ENCODE assay signal across 7 mouse cellular contexts in the genomic region with DNA sequence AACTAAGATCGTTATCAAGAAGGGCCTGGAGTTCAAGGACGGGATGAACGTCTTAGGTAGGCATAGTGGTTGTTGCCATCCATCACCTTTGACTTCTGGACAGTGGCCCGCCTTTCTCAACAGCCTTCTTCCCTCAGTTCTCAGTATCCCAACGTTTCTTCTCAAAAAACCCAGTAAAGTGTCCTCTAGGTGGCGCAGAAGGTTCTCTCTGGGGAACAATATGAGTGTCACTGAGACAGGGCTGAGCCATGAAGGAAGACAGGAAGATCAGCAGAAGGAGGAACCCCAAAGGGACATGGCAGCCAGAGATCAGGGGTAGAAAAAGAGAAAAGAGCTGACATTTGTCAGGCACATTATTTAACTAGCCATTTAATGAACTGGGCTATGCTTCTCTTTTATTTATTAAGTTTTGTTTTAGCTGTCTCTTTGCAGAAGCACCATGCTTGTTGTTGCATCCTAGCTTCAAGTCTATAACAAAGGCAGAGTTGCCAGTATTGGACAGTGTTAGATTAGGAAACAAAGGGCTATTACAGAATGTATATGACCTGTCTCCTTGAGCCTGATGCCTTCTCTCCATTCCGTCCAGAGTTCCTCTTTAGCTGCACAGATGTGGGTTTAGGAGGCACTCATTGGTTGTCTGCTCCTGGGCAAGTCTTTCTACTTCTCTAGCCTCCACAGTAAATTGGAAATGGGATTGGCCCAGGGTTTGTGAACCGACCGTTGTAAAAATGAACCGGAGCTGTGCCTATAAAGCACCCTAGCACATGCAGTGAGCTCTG.
DNase-seq lines count a peak whose midpoint lies in the region; TF ChIP-seq lines count a peak whose summit lies in the region.

No protein-coding gene starts in this region.

- H3K36me3 ChIP-seq in small intestine, adult 2 months (ENCODE audit: control insufficient read depth, insufficient read depth, low read length) = no peaks in the 10 kb centered on the region

- peaks cover 2% of the 10 kb centered on the region; the same call in 1 of the 2 replicates for H3K4me1 ChIP-seq in small intestine, adult 2 months (ENCODE audit: control insufficient read depth, insufficient read depth, insufficient read length, low read length)

- H3K27ac ChIP-seq in gastrocnemius, adult 2 months = no peak overlapping the region
- no peak overlapping the region for H3K27ac ChIP-seq in small intestine, adult 2 months (ENCODE audit: insufficient read depth, low read depth, low read length)

- peak; percentile 75 for TF ChIP-seq CTCF in gastrocnemius, adult 2 months (IDR thresholded peaks at IDR 0.05)
- peak; percentile 63; the same call in 1 of the 2 replicates for TF ChIP-seq CTCF in small intestine, adult 2 months (IDR thresholded peaks at IDR 0.05; ENCODE audit: extremely low read depth, insufficient read length, insufficient replicate concordance, low read depth, low read length)

- TF ChIP-seq POLR2A in small intestine, adult 2 months (IDR thresholded peaks at IDR 0.05; ENCODE audit: low read depth, low read length) = no peak

- 28% methylated on average over 10 of the region's 10 CpGs for WGBS in large intestine, adult 2 months
- 40% methylated on average over 10 of the region's 10 CpGs for WGBS in small intestine, adult 2 months

- intact Hi-C loops in gastrocnemius, adult 2 months (cut with DNase I) = loop anchor here (1.0 to 10.0 kb wide), 2 partner anchors 51 to 276 kb away; no protein-coding TSS in a partner anchor

- no peak overlapping the region for H3K4me3 ChIP-seq in gastrocnemius, adult 2 months
- H3K4me3 ChIP-seq in small intestine, adult 2 months (ENCODE audit: low read depth, low read length) = no peak overlapping the region

- DNase-seq in urinary bladder, postnatal 14 days (ENCODE audit: low spot score) = peak; percentile 78
- DNase-seq in urinary bladder, postnatal 10 days (ENCODE audit: low spot score) = no peak
- DNase-seq in adrenal gland, adult 18-20 months (ENCODE audit: low spot score in 2 of 2) = peak; percentile 36 to 64
- no peak for DNase-seq in gastrocnemius, adult 2 months
- DNase-seq in large intestine, adult 2 months (ENCODE audit: low read depth, low spot score) = peak; percentile 69
- peak; percentile 54 for DNase-seq in mesoderm, embryonic 11.5 days (ENCODE audit: low read depth, low spot score)

- no peaks in the 10 kb centered on the region for H3K27me3 ChIP-seq in small intestine, adult 2 months (ENCODE audit: control insufficient read depth, insufficient read depth, low read length)

Comparison
In these comparisons a context has a peak if more than half of its experiments do, and no peak if none do; other contexts are left out.
1. DNase-seq: peak in urinary bladder, postnatal 14 days (single experiment), adrenal gland, adult 18-20 months (2 of 2), large intestine, adult 2 months (single experiment) and mesoderm, embryonic 11.5 days (single experiment); none in urinary bladder, postnatal 10 days (single experiment) and gastrocnemius, adult 2 months (single experiment).